In the genomic region with DNA sequence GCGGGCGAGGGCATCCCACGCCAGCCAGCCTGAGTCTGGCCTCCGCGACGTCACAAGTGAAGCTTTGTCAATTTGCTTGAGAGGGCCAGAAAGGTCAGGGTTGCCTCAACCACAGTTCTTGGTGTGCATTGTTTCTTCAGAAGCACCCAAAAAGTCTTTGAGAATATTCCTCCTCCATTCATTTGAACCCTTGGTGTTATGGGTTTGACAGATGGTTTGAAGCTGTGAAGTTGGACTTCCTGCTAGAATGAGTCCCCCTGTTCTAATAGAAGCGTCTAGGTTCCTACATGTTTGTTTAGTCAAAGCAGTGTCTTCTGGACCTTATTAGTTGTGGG, we compare ENCODE assay signal across 8 mouse cellular contexts. TPM values are rescaled to one million over a fixed set of nuclear protein-coding genes. Genes with fewer than 3 reads are reported as not detected.
A peak's percentile ranks its signal among the peaks of the same experiment; 100 is the strongest.
DNase-seq lines count a peak whose midpoint lies in the region; ATAC-seq and TF ChIP-seq lines count a peak whose summit lies in the region.

No protein-coding gene starts in this region.

- no peak overlapping the region for H3ac ChIP-seq in myocyte (ENCODE audit: control insufficient read depth, insufficient read length)

- no peak for DNase-seq in kidney, postnatal 0 days (ENCODE audit: low spot score)
- DNase-seq in kidney, postnatal 14 days, result no peak
- DNase-seq in adrenal gland, postnatal 25 days, result no peak
- DNase-seq in frontal cortex, postnatal 14 days (ENCODE audit: low spot score in 2 of 2), result no peak
- no peak for DNase-seq in gastrocnemius, adult 8-10 months (ENCODE audit: low spot score in 2 of 2)

- 6% methylated on average over 5 of the region's 7 CpGs for WGBS in kidney, postnatal 0 days
- WGBS in embryonic facial prominence, embryonic 13.5 days, result 5% methylated on average over 7 of the region's 7 CpGs
- 2% methylated on average over 7 of the region's 7 CpGs for WGBS in intestine, embryonic 15.5 days

- peak overlapping the region; percentile 64 for H3K4me3 ChIP-seq in kidney, postnatal 0 days (replicated peaks; ENCODE audit: low read depth, low read length)
- peak overlapping the region; percentile 75 for H3K4me3 ChIP-seq in embryonic facial prominence, embryonic 13.5 days
- peak overlapping the region; percentile 70 for H3K4me3 ChIP-seq in intestine, embryonic 15.5 days (replicated peaks)
- H3K4me3 ChIP-seq in myocyte, result peak overlapping the region; percentile 46

- H3K79me2 ChIP-seq in myocyte (ENCODE audit: control insufficient read depth, insufficient read depth), result no peaks in the 10 kb centered on the region

- H3K9ac ChIP-seq in kidney, postnatal 0 days (ENCODE audit: low read depth, low read length), result peak overlapping the region; percentile 74
- H3K9ac ChIP-seq in embryonic facial prominence, embryonic 13.5 days, result peak overlapping the region; percentile 90
- peak overlapping the region; percentile 79 for H3K9ac ChIP-seq in intestine, embryonic 15.5 days

- ATAC-seq in kidney, postnatal 0 days (replicated peaks; ENCODE audit: low FRiP score, low read depth), result 0 out of 2 replicates have a peak, but pooled peaks have one; percentile 10
- no peak for ATAC-seq in embryonic facial prominence, embryonic 13.5 days (ENCODE audit: insufficient number of reproducible peaks, insufficient read depth, low FRiP score, low TSS enrichment, low read depth)
- no peak for ATAC-seq in intestine, embryonic 15.5 days

- TF ChIP-seq CTCF in kidney, postnatal 0 days (IDR thresholded peaks at IDR 0.05; ENCODE audit: low read depth), result no peak

- no peaks in the 10 kb centered on the region for H3K36me3 ChIP-seq in kidney, postnatal 0 days (ENCODE audit: insufficient read depth, low read length)
- no peaks in the 10 kb centered on the region for H3K36me3 ChIP-seq in embryonic facial prominence, embryonic 13.5 days
- no peaks in the 10 kb centered on the region for H3K36me3 ChIP-seq in intestine, embryonic 15.5 days
- H3K36me3 ChIP-seq in myocyte (ENCODE audit: control insufficient read depth, insufficient read depth), result no peaks in the 10 kb centered on the region

- H3K4me2 ChIP-seq in kidney, postnatal 0 days (ENCODE audit: low read length), result peak overlapping the region; percentile 87
- H3K4me2 ChIP-seq in embryonic facial prominence, embryonic 13.5 days, result peak overlapping the region; percentile 85
- peak overlapping the region; percentile 95 for H3K4me2 ChIP-seq in intestine, embryonic 15.5 days (replicated peaks)
- H3K4me2 ChIP-seq in myocyte (ENCODE audit: low read depth), result peak overlapping the region; percentile 82

- no peak overlapping the region for H3K27ac ChIP-seq in kidney, postnatal 0 days
- H3K27ac ChIP-seq in embryonic facial prominence, embryonic 13.5 days, result peak overlapping the region; percentile 81
- peak overlapping the region; percentile 79; the same call in 1 of the 2 replicates for H3K27ac ChIP-seq in intestine, embryonic 15.5 days

- TF ChIP-seq POLR2A in myocyte (IDR thresholded peaks at IDR 0.05; ENCODE audit: insufficient read length, low read depth), result no peak

- H3K9me3 ChIP-seq in kidney, postnatal 0 days (replicated peaks; ENCODE audit: low read length), result no peaks in the 10 kb centered on the region
- no peaks in the 10 kb centered on the region for H3K9me3 ChIP-seq in embryonic facial prominence, embryonic 13.5 days
- no peaks in the 10 kb centered on the region for H3K9me3 ChIP-seq in intestine, embryonic 15.5 days

- H3K27me3 ChIP-seq in kidney, postnatal 0 days (ENCODE audit: insufficient read depth, low read length), result no peaks in the 10 kb centered on the region
- H3K27me3 ChIP-seq in embryonic facial prominence, embryonic 13.5 days, result no peaks in the 10 kb centered on the region
- no peaks in the 10 kb centered on the region for H3K27me3 ChIP-seq in intestine, embryonic 15.5 days (replicated peaks)
- no peaks in the 10 kb centered on the region for H3K27me3 ChIP-seq in myocyte (ENCODE audit: control insufficient read depth, insufficient read depth, insufficient read length)

- no peaks in the 10 kb centered on the region for H3K4me1 ChIP-seq in kidney, postnatal 0 days (replicated peaks; ENCODE audit: insufficient read depth, low read length)
- peaks cover 19% of the 10 kb centered on the region for H3K4me1 ChIP-seq in embryonic facial prominence, embryonic 13.5 days
- H3K4me1 ChIP-seq in intestine, embryonic 15.5 days (replicated peaks), result 0 out of 2 replicates have a peak, but pooled peaks cover 3% of the 10 kb centered on the region

TF ChIP-seq in myocyte, 11 proteins besides CTCF, POLR2A, EP300 and RAD21:
- TF ChIP-seq TCF3 (IDR thresholded peaks at IDR 0.05; ENCODE audit: insufficient read length, low read depth) (no peak), SRF (IDR thresholded peaks at IDR 0.05; ENCODE audit: control insufficient read depth, insufficient read length, low read depth) (no peak), USF1 (IDR thresholded peaks at IDR 0.05; ENCODE audit: low read depth) (no peak), MYOG (IDR thresholded peaks at IDR 0.05; ENCODE audit: control insufficient read depth in 1 of 3, insufficient read depth in 1 of 3, insufficient read length in 2 of 3, low read depth in 2 of 3) (no peak)

RNA-seq across cellular contexts. Expression of a gene that starts 0.3 kb away (rescaled TPM):
- 16.3 and 16.9 TPM in 2 replicates for polyA plus RNA-seq in kidney, postnatal 0 days (2015; fragmentation: Nextera tagmentation; extraction: Ambion mirVana)
- polyA plus RNA-seq in embryonic facial prominence, embryonic 13.5 days (2015; fragmentation: Nextera tagmentation; extraction: Ambion mirVana), result 16.4 and 21.3 TPM in 2 replicates
- polyA plus RNA-seq in intestine, embryonic 15.5 days (2015; fragmentation: Nextera tagmentation; extraction: Ambion mirVana), result 11.6 and 16.8 TPM in 2 replicates
- polyA plus RNA-seq in myocyte (2012; fragmentation: generic; extraction: Trizol), result 3.6 TPM
- total RNA-seq in adrenal gland, postnatal 25 days (2021), result 17.8 and 19.6 TPM in 2 replicates
- total RNA-seq in gastrocnemius, adult 8-10 months (2022), result 1 to 10 TPM; 4.4 to 7.6 (median 6.5) TPM

RNA-seq across cellular contexts. Expression of a gene that starts 26.9 kb away (rescaled TPM):
- 29.4 and 30.7 TPM in 2 replicates for polyA plus RNA-seq in kidney, postnatal 0 days (2015; fragmentation: Nextera tagmentation; extraction: Ambion mirVana)
- 24.0 TPM in 2 replicates for polyA plus RNA-seq in embryonic facial prominence, embryonic 13.5 days (2015; fragmentation: Nextera tagmentation; extraction: Ambion mirVana)
- polyA plus RNA-seq in intestine, embryonic 15.5 days (2015; fragmentation: Nextera tagmentation; extraction: Ambion mirVana), result 20.8 and 25.1 TPM in 2 replicates
- polyA plus RNA-seq in myocyte (2012; fragmentation: generic; extraction: Trizol), result 8.1 TPM
- total RNA-seq in adrenal gland, postnatal 25 days (2021), result 74.6 TPM in 2 replicates
- total RNA-seq in gastrocnemius, adult 8-10 months (2022), result 10 to 100 TPM; 33.8 to 38.1 (median 36.5) TPM
